Mouse (Mus musculus) cerebellum, adult 2 months (tissue): ENCODE measurements around the gene Upk1a. TPM values are rescaled to one million over a fixed set of nuclear protein-coding genes. Genes with fewer than 3 reads are reported as not detected.

Source experiments
- DNase-seq, 2 experiments: peaks; one replicate each; pipeline ENCODE4 v3.0.0; 2021
- H3K27ac ChIP-seq: fragments of 200-500 bp; 2 replicates; pipeline ENCODE4 v1.5.1; 2012; ENCODE audit warnings: low read length, control low read depth, inconsistent platforms; ENCODE audit not compliant: insufficient read depth
- H3K27me3 ChIP-seq: fragments of 200-500 bp; 2 replicates; pipeline ENCODE4 v1.6.1; 2012; ENCODE audit warnings: inconsistent platforms, mild to moderate bottlenecking, low read length, moderate library complexity; ENCODE audit not compliant: control insufficient read depth, insufficient read depth
- H3K4me1 ChIP-seq: fragments of 200-500 bp; 2 replicates; pipeline ENCODE4 v1.6.1; 2011; ENCODE audit warnings: low read length; ENCODE audit not compliant: control insufficient read depth, insufficient read depth
- H3K4me3 ChIP-seq: fragments of 200-500 bp; replicated peaks from 2 replicates; pipeline ENCODE3; 2011; ENCODE audit warnings: mild to moderate bottlenecking, low read depth, low read length, control low read depth; ENCODE audit not compliant: insufficient read depth
- CTCF ChIP-seq: fragments of 200-500 bp; IDR thresholded peaks from 2 replicates; pipeline ENCODE4 v1.5.1; 2011; ENCODE audit warnings: low read depth, mild to moderate bottlenecking, control low read depth, low read length, moderate library complexity, borderline replicate concordance; ENCODE audit not compliant: insufficient read depth
- POLR2A ChIP-seq: fragments of 200-500 bp; IDR thresholded peaks from 2 replicates; pipeline ENCODE4 v1.6.1; 2011; ENCODE audit warnings: low read length, control low read depth, borderline replicate concordance; ENCODE audit not compliant: insufficient read depth
- WGBS: fragments of 180-500 bp; shearing (Covaris S2); methylation state at CpG from one replicate; pipeline ENCODE4 v1.1.7; 2018; 5-methylcytosine and 5-hydroxymethylcytosine counted together
- polyA plus RNA-seq: library from polyadenylated mRNA; depleted of rRNA; stranded (reverse); fragments of >200 nt; gene quantifications from 2 replicates; pipeline ENCODE4 v1.2.3, GENCODE M21; 2012

Upk1a gene
- polyA plus RNA-seq, 1 experiment: 2.0 TPM

- H3K4me1 ChIP-seq: no peaks in the 10 kb centered on the region
- DNase-seq: no peak
- TF ChIP-seq CTCF: no peak
- TF ChIP-seq POLR2A: no peak
- no peak overlapping the region for H3K27ac ChIP-seq
- no peaks in the 10 kb centered on the region; the same call in 1 of the 2 replicates for H3K27me3 ChIP-seq
- no peak overlapping the region for H3K4me3 ChIP-seq
Measured at GRCm38 (mm10) chr7:30629013-30629412, 16.4 kb upstream of the Upk1a start.

- no peak overlapping the region for H3K4me3 ChIP-seq
- H3K27ac ChIP-seq: no peak overlapping the region
- DNase-seq: no peak
- WGBS: 89% methylated on average over 5 of the region's 5 CpGs
- TF ChIP-seq CTCF (no peak), POLR2A (no peak)
- peaks cover 3% of the 10 kb centered on the region; the same call in 1 of the 2 replicates for H3K4me1 ChIP-seq
- H3K27me3 ChIP-seq: no peaks in the 10 kb centered on the region
Measured at GRCm38 (mm10) chr7:30626647-30627046, 14.0 kb upstream of the Upk1a start.

- 1% methylated on average over 44 of the region's 44 CpGs for WGBS
- Histone ChIP-seq H3K27me3 (no peaks in the 10 kb centered on the region), H3K27ac (peak within 1 kb of the TSS; percentile 65), H3K4me3 (peak within 1 kb of the TSS; percentile 98), H3K4me1 (peaks cover 3% of the 10 kb centered on the region; the same call in 1 of the 2 replicates)
- TF ChIP-seq CTCF (no peak), POLR2A (peak; percentile 68; the same call in 1 of the 2 replicates)
- peak; percentile 85 to 88 for DNase-seq
Measured at GRCm38 (mm10) chr7:30625530-30626384, 13.1 kb upstream of the Upk1a start, which contains the start of gene Cox6b1. TSS of gene Cox6b1 (minus strand) at chr7:30626151.

GRCm38 (mm10) chr7:30619202-30619601, 6.6 kb upstream of the Upk1a start:
- no peak overlapping the region for H3K27ac ChIP-seq
- H3K4me1 ChIP-seq: peaks cover 3% of the 10 kb centered on the region; the same call in 1 of the 2 replicates
- H3K27me3 ChIP-seq: no peaks in the 10 kb centered on the region
- H3K4me3 ChIP-seq: no peak overlapping the region
- peak; percentile 33; the same call in 1 of the 2 replicates for TF ChIP-seq CTCF
- no peak for TF ChIP-seq POLR2A
- DNase-seq: peak in 1 of 2 experiments; percentile 35
- 89% methylated on average over 3 of the region's 3 CpGs for WGBS

GRCm38 (mm10) chr7:30618658-30619057, 6.0 kb upstream of the Upk1a start:
- TF ChIP-seq POLR2A: no peak
- TF ChIP-seq CTCF: no peak
- Histone ChIP-seq H3K4me1 (peaks cover 3% of the 10 kb centered on the region; the same call in 1 of the 2 replicates), H3K27me3 (no peaks in the 10 kb centered on the region), H3K4me3 (no peak overlapping the region), H3K27ac (no peak overlapping the region)
- no peak for DNase-seq
- WGBS: 84% methylated on average over 9 of the region's 9 CpGs

GRCm38 (mm10) chr7:30615049-30615760, 2.6 kb upstream of the Upk1a start:
- no peak for TF ChIP-seq CTCF
- no peak for TF ChIP-seq POLR2A
- WGBS: 55% methylated on average over 5 of the region's 5 CpGs
- Histone ChIP-seq H3K4me1 (no peaks in the 10 kb centered on the region), H3K27ac (no peak overlapping the region), H3K27me3 (no peaks in the 10 kb centered on the region), H3K4me3 (no peak overlapping the region)
- DNase-seq: no peak

- Histone ChIP-seq H3K27me3 (no peaks in the 10 kb centered on the region), H3K27ac (no peak overlapping the region), H3K4me3 (no peak overlapping the region), H3K4me1 (no peaks in the 10 kb centered on the region)
- DNase-seq: no peak
- TF ChIP-seq CTCF (no peak), POLR2A (no peak)
- 78% methylated on average over 2 of the region's 2 CpGs for WGBS
Measured at GRCm38 (mm10) chr7:30614454-30614853, 1.8 kb upstream of the Upk1a start.

GRCm38 (mm10) chr7:30613529-30614112, 974 bp upstream of the Upk1a start:
- H3K27ac ChIP-seq: no peak overlapping the region
- H3K27me3 ChIP-seq: no peaks in the 10 kb centered on the region
- no peak overlapping the region for H3K4me3 ChIP-seq
- H3K4me1 ChIP-seq: no peaks in the 10 kb centered on the region
- peak; percentile 49 to 70 for DNase-seq
- WGBS: 20% methylated on average over 14 of the region's 14 CpGs
- TF ChIP-seq POLR2A (no peak), CTCF (peak; percentile 58)
